Mouse (Mus musculus) hindbrain, postnatal 0 days (tissue): Measurements from ENCODE around the gene Tmem159. TPM values are rescaled to one million over a fixed set of nuclear protein-coding genes. Genes with fewer than 3 reads are reported as not detected.

Source experiments
- ATAC-seq: fragments of 200-750 bp; cut with Nextera tagmentation; 2 replicates; pipeline ENCODE4 v1.8.0; 2017; ENCODE audit warnings: mild to moderate bottlenecking, moderate TSS enrichment, moderate library complexity
- DNase-seq: peaks from one replicate; pipeline ENCODE4 v3.0.0-alpha.2; 2015; ENCODE audit warnings: low spot score
- H3K27ac ChIP-seq: fragments of 300-500 bp; sonication (generic); 2 replicates; pipeline ENCODE4 v1.5.1; 2014; ENCODE audit warnings: mild to moderate bottlenecking
- H3K27me3 ChIP-seq: fragments of 300-500 bp; sonication (generic); 2 replicates; pipeline ENCODE4 v1.6.1; 2014; ENCODE audit warnings: low read length, mixed read lengths; ENCODE audit not compliant: insufficient read depth
- H3K36me3 ChIP-seq: fragments of 300-500 bp; sonication (generic); 2 replicates; pipeline ENCODE4 v1.6.1; 2014; ENCODE audit warnings: low read length, mixed read lengths; ENCODE audit not compliant: insufficient read depth
- H3K4me1 ChIP-seq: fragments of 300-500 bp; sonication (generic); 2 replicates; pipeline ENCODE4 v1.6.1; 2014; ENCODE audit warnings: antibody characterized with exemption, low read length, mixed read lengths; ENCODE audit not compliant: insufficient read depth
- H3K4me2 ChIP-seq: fragments of 300-500 bp; sonication (generic); 2 replicates; pipeline ENCODE4 v1.6.1; 2014; ENCODE audit warnings: low read depth, mild to moderate bottlenecking, low read length, moderate library complexity, mixed read lengths
- H3K4me3 ChIP-seq: fragments of 300-500 bp; sonication (generic); 2 replicates; pipeline ENCODE4 v1.5.1; 2014; ENCODE audit warnings: low read length
- H3K9ac ChIP-seq: fragments of 300-500 bp; sonication (generic); replicated peaks from 2 replicates; pipeline ENCODE4 v1.6.1; 2014; ENCODE audit warnings: mild to moderate bottlenecking, low read length, moderate library complexity, mixed read lengths
- H3K9me3 ChIP-seq: fragments of 300-500 bp; sonication (generic); 2 replicates; pipeline ENCODE4 v1.6.1; 2016; ENCODE audit warnings: low read length, mixed read lengths
- CTCF ChIP-seq: IDR thresholded peaks from 2 replicates; pipeline ENCODE4 v1.5.1; 2016; ENCODE audit warnings: antibody characterized with exemption, control low read depth, low read depth
- WGBS: fragments of 180-500 bp; shearing (Covaris S2); extraction: QIAGEN DNeasy Blood & Tissue Kit; methylation state at CpG from one replicate; pipeline ENCODE4 v1.1.7; 2014; 5-methylcytosine and 5-hydroxymethylcytosine counted together
- polyA plus RNA-seq: library from polyadenylated mRNA; unstranded; fragments of >200 nt; fragmentation: Nextera tagmentation; extraction: Ambion mirVana; gene quantifications from 2 replicates; pipeline ENCODE4 v1.2.1, GENCODE M21; 2015
- total RNA-seq: library from RNA; depleted of rRNA; stranded (reverse); fragments of >200 nt; gene quantifications from 2 replicates; pipeline ENCODE4 v1.2.3, GENCODE M21; 2014; rRNA removed

Gene Tmem159
- total and polyA plus RNA-seq, 2 experiments from 2014 or later: 21.4 to 23.0 TPM

GRCm38 (mm10) chr7:120157575-120158061, 55.5 kb downstream of the Tmem159 start:
- ATAC-seq (no peak), DNase-seq (peak; percentile 10)
- no peak for TF ChIP-seq CTCF
- no peaks in the 10 kb centered on the region for H3K9me3 ChIP-seq
- no peak overlapping the region for H3K27ac ChIP-seq
- H3K9ac ChIP-seq: no peak overlapping the region
- no peaks in the 10 kb centered on the region for H3K27me3 ChIP-seq
- no peak overlapping the region for H3K4me3 ChIP-seq
- 36% methylated on average over 5 of the region's 5 CpGs for WGBS
- no peak overlapping the region for H3K4me2 ChIP-seq
- no peaks in the 10 kb centered on the region for H3K36me3 ChIP-seq
- peaks cover 6% of the 10 kb centered on the region; the same call in 1 of the 2 replicates for H3K4me1 ChIP-seq

GRCm38 (mm10) chr7:120158121-120158613, 56.0 kb downstream of the Tmem159 start:
- 36% methylated on average over 4 of the region's 4 CpGs for WGBS
- no peak for ATAC-seq
- no peak for TF ChIP-seq CTCF
- DNase-seq: no peak
- H3K4me2 ChIP-seq: no peak overlapping the region
- H3K4me1 ChIP-seq: peaks cover 6% of the 10 kb centered on the region; the same call in 1 of the 2 replicates
- H3K4me3 ChIP-seq: no peak overlapping the region
- H3K27ac ChIP-seq: no peak overlapping the region
- no peaks in the 10 kb centered on the region for H3K27me3 ChIP-seq
- no peak overlapping the region for H3K9ac ChIP-seq
- H3K36me3 ChIP-seq: no peaks in the 10 kb centered on the region
- no peaks in the 10 kb centered on the region for H3K9me3 ChIP-seq

GRCm38 (mm10) chr7:120163581-120164251, 61.6 kb downstream of the Tmem159 start:
- H3K4me2 ChIP-seq: no peak overlapping the region
- DNase-seq: no peak
- no peak for ATAC-seq
- H3K27me3 ChIP-seq: no peaks in the 10 kb centered on the region
- 81% methylated on average over 11 of the region's 11 CpGs for WGBS
- H3K4me3 ChIP-seq: no peak overlapping the region
- no peak for TF ChIP-seq CTCF
- H3K9me3 ChIP-seq: no peaks in the 10 kb centered on the region
- H3K9ac ChIP-seq: no peak overlapping the region
- H3K36me3 ChIP-seq: no peaks in the 10 kb centered on the region
- no peaks in the 10 kb centered on the region for H3K4me1 ChIP-seq
- H3K27ac ChIP-seq: no peak overlapping the region

Other genes starting within 250 kb of the Tmem159 start
- gene Lyrm1, start 206.5 kb upstream of the Tmem159 start, total RNA-seq: 7.8 and 9.0 TPM in 2 replicates
- 21.9 and 24.8 TPM in 2 replicates for gene Lyrm1, start 206.5 kb upstream of the Tmem159 start, polyA plus RNA-seq
- 11.5 and 14.7 TPM in 2 replicates for gene Dcun1d3, start 206.1 kb upstream of the Tmem159 start, total RNA-seq
- gene Dcun1d3, start 206.1 kb upstream of the Tmem159 start, polyA plus RNA-seq: 8.5 and 9.2 TPM in 2 replicates
- gene Dnah3, start 7.1 kb upstream of the Tmem159 start, total RNA-seq: 0.11 and 0.31 TPM in 2 replicates
- gene Dnah3, start 7.1 kb upstream of the Tmem159 start, polyA plus RNA-seq: 0.03 and 0.08 TPM in 2 replicates
- not detected in 2 replicates for gene Zp2, start 42.9 kb downstream of the Tmem159 start, total RNA-seq
- gene Zp2, start 42.9 kb downstream of the Tmem159 start, polyA plus RNA-seq: not detected in 2 replicates
- gene Anks4b, start 71.5 kb downstream of the Tmem159 start, total RNA-seq: not detected in 2 replicates
- gene Anks4b, start 71.5 kb downstream of the Tmem159 start, polyA plus RNA-seq: not detected in 2 replicates
- gene Crym, start 99.8 kb downstream of the Tmem159 start, total RNA-seq: 9.4 and 16.9 TPM in 2 replicates
- gene Crym, start 99.8 kb downstream of the Tmem159 start, polyA plus RNA-seq: 8.1 and 8.7 TPM in 2 replicates
- not detected in 2 replicates for gene Abca14, start 101.6 kb downstream of the Tmem159 start, total RNA-seq
- gene Abca14, start 101.6 kb downstream of the Tmem159 start, polyA plus RNA-seq: not detected in 2 replicates
- gene Abca15, start 226.3 kb downstream of the Tmem159 start, total RNA-seq: not detected in 2 replicates
- gene Abca15, start 226.3 kb downstream of the Tmem159 start, polyA plus RNA-seq: not detected in 2 replicates